Mouse (Mus musculus): ENCODE results near the gene Sema3c. TPM values are rescaled to one million over a fixed set of nuclear protein-coding genes. Genes with fewer than 3 reads are reported as not detected.

The Sema3c gene
- polyA plus RNA-seq, 1 experiment from 2014 or later: 30.5 TPM

- H3K4me1 ChIP-seq: no peaks in the 10 kb centered on the region
- no peaks in the 10 kb centered on the region for H3K27me3 ChIP-seq (replicated peaks)
- no peak overlapping the region for H3K4me3 ChIP-seq (replicated peaks)
- no peak overlapping the region for H3K27ac ChIP-seq (replicated peaks)
- no peak for ATAC-seq (ENCODE audit: low FRiP score)
- H3K4me2 ChIP-seq: no peak overlapping the region
- 45% methylated on average over 4 of the region's 4 CpGs for WGBS
- H3K9me3 ChIP-seq (replicated peaks): no peaks in the 10 kb centered on the region
- no peak overlapping the region for H3K9ac ChIP-seq (replicated peaks)
- no peaks in the 10 kb centered on the region for H3K36me3 ChIP-seq
These were observed 145.9 kb downstream of the Sema3c start for GRCm38 (mm10) chr5:17720011-17720410.

GRCm38 (mm10) chr5:17724031-17724430 is 149.9 kb downstream of the Sema3c start:
- peak; percentile 76 for ATAC-seq (ENCODE audit: low FRiP score)
- WGBS: 21% methylated on average over 2 of the region's 2 CpGs
- Histone ChIP-seq H3K27ac (replicated peaks) (0 out of 2 replicates have a peak overlapping the region, but pooled peaks have one; percentile 18), H3K36me3 (no peaks in the 10 kb centered on the region), H3K4me3 (replicated peaks) (no peak overlapping the region), H3K27me3 (replicated peaks) (no peaks in the 10 kb centered on the region), H3K9ac (replicated peaks) (no peak overlapping the region), H3K4me2 (no peak overlapping the region), H3K9me3 (replicated peaks) (peaks cover 7% of the 10 kb centered on the region), H3K4me1 (no peaks in the 10 kb centered on the region)

GRCm38 (mm10) chr5:17728047-17728446 is 154.0 kb downstream of the Sema3c start:
- WGBS: 38% methylated on average over 5 of the region's 5 CpGs
- Histone ChIP-seq H3K9ac (replicated peaks) (no peak overlapping the region), H3K4me2 (no peak overlapping the region), H3K36me3 (no peaks in the 10 kb centered on the region), H3K9me3 (replicated peaks) (peaks cover 7% of the 10 kb centered on the region), H3K4me3 (replicated peaks) (no peak overlapping the region), H3K27ac (replicated peaks) (no peak overlapping the region), H3K4me1 (no peaks in the 10 kb centered on the region), H3K27me3 (replicated peaks) (no peaks in the 10 kb centered on the region)
- ATAC-seq (ENCODE audit: low FRiP score): no peak

- H3K4me2 ChIP-seq: no peak overlapping the region
- H3K9ac ChIP-seq (replicated peaks): no peak overlapping the region
- no peak overlapping the region for H3K27ac ChIP-seq (replicated peaks)
- H3K4me3 ChIP-seq (replicated peaks): no peak overlapping the region
- ATAC-seq (ENCODE audit: low FRiP score): no peak
- no peaks in the 10 kb centered on the region for H3K9me3 ChIP-seq (replicated peaks)
- no peaks in the 10 kb centered on the region for H3K27me3 ChIP-seq (replicated peaks)
- H3K4me1 ChIP-seq: no peaks in the 10 kb centered on the region
- WGBS: 61% methylated on average over 3 of the region's 3 CpGs
- H3K36me3 ChIP-seq: no peaks in the 10 kb centered on the region
These were observed 165.7 kb downstream of the Sema3c start for GRCm38 (mm10) chr5:17739805-17740204.

- H3K4me3 ChIP-seq (replicated peaks): no peak overlapping the region
- no peak for ATAC-seq (ENCODE audit: low FRiP score)
- H3K4me2 ChIP-seq: no peak overlapping the region
- no peaks in the 10 kb centered on the region for H3K9me3 ChIP-seq (replicated peaks)
- no peak overlapping the region for H3K9ac ChIP-seq (replicated peaks)
- H3K36me3 ChIP-seq: no peaks in the 10 kb centered on the region
- H3K27ac ChIP-seq (replicated peaks): no peak overlapping the region
- no peaks in the 10 kb centered on the region for H3K27me3 ChIP-seq (replicated peaks)
- H3K4me1 ChIP-seq: no peaks in the 10 kb centered on the region
These were observed 172.4 kb downstream of the Sema3c start for GRCm38 (mm10) chr5:17746520-17746919.

GRCm38 (mm10) chr5:17747143-17747542 is 173.1 kb downstream of the Sema3c start:
- H3K9ac ChIP-seq (replicated peaks): no peak overlapping the region
- H3K36me3 ChIP-seq: no peaks in the 10 kb centered on the region
- no peak for ATAC-seq (ENCODE audit: low FRiP score)
- H3K4me2 ChIP-seq: no peak overlapping the region
- H3K4me1 ChIP-seq: no peaks in the 10 kb centered on the region
- H3K9me3 ChIP-seq (replicated peaks): no peaks in the 10 kb centered on the region
- H3K27ac ChIP-seq (replicated peaks): no peak overlapping the region
- no peaks in the 10 kb centered on the region for H3K27me3 ChIP-seq (replicated peaks)
- H3K4me3 ChIP-seq (replicated peaks): no peak overlapping the region
- 31% methylated on average over 5 of the region's 5 CpGs for WGBS

GRCm38 (mm10) chr5:17748293-17748692 is 174.2 kb downstream of the Sema3c start:
- Histone ChIP-seq H3K4me3 (replicated peaks) (no peak overlapping the region), H3K4me1 (no peaks in the 10 kb centered on the region), H3K9me3 (replicated peaks) (no peaks in the 10 kb centered on the region), H3K4me2 (no peak overlapping the region), H3K9ac (replicated peaks) (no peak overlapping the region), H3K27me3 (replicated peaks) (no peaks in the 10 kb centered on the region), H3K36me3 (no peaks in the 10 kb centered on the region), H3K27ac (replicated peaks) (no peak overlapping the region)
- 73% methylated on average over 3 of the region's 3 CpGs for WGBS
- no peak for ATAC-seq (ENCODE audit: low FRiP score)

- ATAC-seq (ENCODE audit: low FRiP score): no peak
- Histone ChIP-seq H3K9ac (replicated peaks) (no peak overlapping the region), H3K4me2 (no peak overlapping the region), H3K27ac (replicated peaks) (no peak overlapping the region), H3K36me3 (no peaks in the 10 kb centered on the region), H3K4me3 (replicated peaks) (no peak overlapping the region), H3K9me3 (replicated peaks) (no peaks in the 10 kb centered on the region), H3K27me3 (replicated peaks) (no peaks in the 10 kb centered on the region), H3K4me1 (no peaks in the 10 kb centered on the region)
- 87% methylated on average over 7 of the region's 7 CpGs for WGBS
These were observed 179.5 kb downstream of the Sema3c start for GRCm38 (mm10) chr5:17753471-17754005.

GRCm38 (mm10) chr5:17766006-17766677 is 192.1 kb downstream of the Sema3c start:
- no peak overlapping the region for H3K27ac ChIP-seq (replicated peaks)
- no peak overlapping the region for H3K4me2 ChIP-seq
- 56% methylated on average over 4 of the region's 4 CpGs for WGBS
- H3K36me3 ChIP-seq: no peaks in the 10 kb centered on the region
- H3K9me3 ChIP-seq (replicated peaks): no peaks in the 10 kb centered on the region
- H3K27me3 ChIP-seq (replicated peaks): no peaks in the 10 kb centered on the region
- H3K4me1 ChIP-seq: no peaks in the 10 kb centered on the region
- peak; percentile 53; the same call in 1 of the 2 replicates for ATAC-seq (ENCODE audit: low FRiP score)
- H3K9ac ChIP-seq (replicated peaks): no peak overlapping the region
- no peak overlapping the region for H3K4me3 ChIP-seq (replicated peaks)

- no peak overlapping the region for H3K4me3 ChIP-seq (replicated peaks)
- no peaks in the 10 kb centered on the region for H3K9me3 ChIP-seq (replicated peaks)
- no peaks in the 10 kb centered on the region for H3K4me1 ChIP-seq
- 93% methylated on average over 2 of the region's 2 CpGs for WGBS
- no peaks in the 10 kb centered on the region for H3K36me3 ChIP-seq
- no peak overlapping the region for H3K27ac ChIP-seq (replicated peaks)
- H3K4me2 ChIP-seq: no peak overlapping the region
- ATAC-seq (ENCODE audit: low FRiP score): no peak
- H3K9ac ChIP-seq (replicated peaks): no peak overlapping the region
- H3K27me3 ChIP-seq (replicated peaks): no peaks in the 10 kb centered on the region
These were observed 196.2 kb downstream of the Sema3c start for GRCm38 (mm10) chr5:17770328-17770727.

- H3K27ac ChIP-seq (replicated peaks): no peak overlapping the region
- no peak overlapping the region for H3K4me3 ChIP-seq (replicated peaks)
- no peaks in the 10 kb centered on the region for H3K36me3 ChIP-seq
- no peak overlapping the region for H3K9ac ChIP-seq (replicated peaks)
- H3K9me3 ChIP-seq (replicated peaks): no peaks in the 10 kb centered on the region
- H3K27me3 ChIP-seq (replicated peaks): no peaks in the 10 kb centered on the region
- no peak for ATAC-seq (ENCODE audit: low FRiP score)
- no peaks in the 10 kb centered on the region for H3K4me1 ChIP-seq
- WGBS: 92% methylated on average over 6 of the region's 6 CpGs
- H3K4me2 ChIP-seq: no peak overlapping the region
These were observed 202.5 kb downstream of the Sema3c start for GRCm38 (mm10) chr5:17776571-17776970.
